ENCODE assay signal across 15 mouse cellular contexts in genomic region chr8:109310670-109311386, GRCm38 (mm10).
DNase-seq lines count a peak whose midpoint lies in the region; ATAC-seq and TF ChIP-seq lines count a peak whose summit lies in the region.
"Had no signal": no experiment of that assay in that cellular context is flagged by ENCODE, and none has a peak within 500 bp of the region (broad histone marks: within the 10 kb centered on the region; RNA-seq: fewer than 3 reads in every experiment).

No protein-coding gene starts in this region.

- peak overlapping the region; percentile 7; the same call in 1 of the 2 replicates for H3K4me2 ChIP-seq in kidney, embryonic 16.5 days (replicated peaks; ENCODE audit: low read depth, low read length)
- peak overlapping the region; percentile 15; the same call in 1 of the 2 replicates for H3K4me2 ChIP-seq in hindbrain, embryonic 12.5 days (replicated peaks)
- no peak overlapping the region for H3K4me2 ChIP-seq in midbrain, embryonic 11.5 days
- H3K4me2 ChIP-seq in liver, embryonic 12.5 days, result no peak overlapping the region
- no peak overlapping the region for H3K4me2 ChIP-seq in stomach, postnatal 0 days (replicated peaks; ENCODE audit: low read depth)
- H3K4me2 ChIP-seq: embryonic facial prominence, embryonic 15.5 days; stomach, embryonic 15.5 days had no signal

- peaks cover 23% of the 10 kb centered on the region for H3K4me1 ChIP-seq in kidney, embryonic 16.5 days (ENCODE audit: insufficient read depth, low read length)
- H3K4me1 ChIP-seq in hindbrain, embryonic 12.5 days, result peaks cover 38% of the 10 kb centered on the region
- peaks cover 30% of the 10 kb centered on the region for H3K4me1 ChIP-seq in midbrain, embryonic 11.5 days (ENCODE audit: control insufficient read depth, insufficient read depth, low read length)
- no peaks in the 10 kb centered on the region for H3K4me1 ChIP-seq in liver, embryonic 12.5 days
- no peaks in the 10 kb centered on the region for H3K4me1 ChIP-seq in stomach, postnatal 0 days (replicated peaks; ENCODE audit: control insufficient read depth, insufficient read depth)
- H3K4me1 ChIP-seq: embryonic facial prominence, embryonic 15.5 days; stomach, embryonic 15.5 days had no signal

- ATAC-seq in kidney, embryonic 16.5 days (ENCODE audit: low FRiP score, low TSS enrichment), result no peak
- ATAC-seq in hindbrain, embryonic 12.5 days (ENCODE audit: low FRiP score), result 0 out of 2 replicates have a peak, but pooled peaks have one; percentile 55
- no peak for ATAC-seq in midbrain, embryonic 11.5 days (ENCODE audit: low FRiP score)
- no peak for ATAC-seq in liver, embryonic 12.5 days
- ATAC-seq in stomach, postnatal 0 days (ENCODE audit: low FRiP score, low TSS enrichment), result no peak

- no peaks in the 10 kb centered on the region for H3K9me3 ChIP-seq in kidney, embryonic 16.5 days (ENCODE audit: low read length)
- no peaks in the 10 kb centered on the region for H3K9me3 ChIP-seq in hindbrain, embryonic 12.5 days (replicated peaks)
- no peaks in the 10 kb centered on the region for H3K9me3 ChIP-seq in midbrain, embryonic 11.5 days (ENCODE audit: control insufficient read depth, low read length)
- no peaks in the 10 kb centered on the region for H3K9me3 ChIP-seq in liver, embryonic 12.5 days (replicated peaks)
- no peaks in the 10 kb centered on the region for H3K9me3 ChIP-seq in stomach, postnatal 0 days (ENCODE audit: control insufficient read depth, low read length)
- H3K9me3 ChIP-seq: embryonic facial prominence, embryonic 15.5 days; stomach, embryonic 15.5 days had no signal

- TF ChIP-seq CTCF in stomach, postnatal 0 days (IDR thresholded peaks at IDR 0.05; ENCODE audit: low read depth), result no peak

- no peak for DNase-seq in kidney, postnatal 14 days
- no peak for DNase-seq in midbrain, embryonic 11.5 days (ENCODE audit: low spot score, missing footprints)
- peak; percentile 31 for DNase-seq in retina, embryonic 14.5 days (ENCODE audit: low spot score)
- no peak for DNase-seq in frontal cortex, postnatal 36 days (ENCODE audit: low spot score in 2 of 2)
- no peak for DNase-seq in stomach, postnatal 0 days (ENCODE audit: low spot score)
- DNase-seq: adrenal gland, postnatal 10 days; heart, adult 2 months; left cerebral cortex, postnatal 4 days; lung, adult 2 months; right cerebral cortex, postnatal 4 days had no signal

- TF ChIP-seq EP300 in stomach, postnatal 0 days (optimal IDR thresholded peaks at IDR 0.05), result no peak

- 64% methylated on average over 17 of the region's 17 CpGs for WGBS in kidney, embryonic 16.5 days
- 47% methylated on average over 17 of the region's 17 CpGs for WGBS in hindbrain, embryonic 12.5 days
- 60% methylated on average over 17 of the region's 17 CpGs for WGBS in midbrain, embryonic 11.5 days
- WGBS in liver, embryonic 12.5 days (ENCODE audit: insufficient replicate concordance), result 73% methylated on average over 17 of the region's 17 CpGs
- WGBS in stomach, postnatal 0 days, result 77% methylated on average over 17 of the region's 17 CpGs

- no peak overlapping the region for H3K9ac ChIP-seq in kidney, embryonic 16.5 days (replicated peaks; ENCODE audit: low read length)
- no peak overlapping the region for H3K9ac ChIP-seq in hindbrain, embryonic 12.5 days
- no peak overlapping the region for H3K9ac ChIP-seq in midbrain, embryonic 11.5 days (ENCODE audit: low read length)
- no peak overlapping the region for H3K9ac ChIP-seq in liver, embryonic 12.5 days
- no peak overlapping the region for H3K9ac ChIP-seq in stomach, postnatal 0 days (ENCODE audit: low read length)
- H3K9ac ChIP-seq: embryonic facial prominence, embryonic 15.5 days; stomach, embryonic 15.5 days had no signal

- no peaks in the 10 kb centered on the region for H3K36me3 ChIP-seq in kidney, embryonic 16.5 days (ENCODE audit: insufficient read depth, low read length)
- H3K36me3 ChIP-seq in hindbrain, embryonic 12.5 days, result no peaks in the 10 kb centered on the region
- no peaks in the 10 kb centered on the region for H3K36me3 ChIP-seq in midbrain, embryonic 11.5 days (ENCODE audit: control insufficient read depth, insufficient read depth, low read length)
- no peaks in the 10 kb centered on the region for H3K36me3 ChIP-seq in liver, embryonic 12.5 days
- H3K36me3 ChIP-seq in stomach, postnatal 0 days (ENCODE audit: control insufficient read depth, insufficient read depth, low read length), result no peaks in the 10 kb centered on the region
- H3K36me3 ChIP-seq: embryonic facial prominence, embryonic 15.5 days; stomach, embryonic 15.5 days had no signal

- H3K4me3 ChIP-seq in kidney, embryonic 16.5 days (ENCODE audit: low read length), result no peak overlapping the region
- H3K4me3 ChIP-seq in hindbrain, embryonic 12.5 days, result no peak overlapping the region
- no peak overlapping the region for H3K4me3 ChIP-seq in midbrain, embryonic 11.5 days (ENCODE audit: low read depth, low read length)
- H3K4me3 ChIP-seq in liver, embryonic 12.5 days, result no peak overlapping the region
- no peak overlapping the region for H3K4me3 ChIP-seq in stomach, postnatal 0 days (ENCODE audit: low read depth, low read length)
- H3K4me3 ChIP-seq: embryonic facial prominence, embryonic 15.5 days; heart, adult 2 months; stomach, embryonic 15.5 days had no signal

- no peak overlapping the region for H3K27ac ChIP-seq in kidney, embryonic 16.5 days (ENCODE audit: low read length)
- peak overlapping the region; percentile 85 for H3K27ac ChIP-seq in hindbrain, embryonic 12.5 days
- peak overlapping the region; percentile 47 for H3K27ac ChIP-seq in midbrain, embryonic 11.5 days (ENCODE audit: low read depth, low read length)
- no peak overlapping the region for H3K27ac ChIP-seq in liver, embryonic 12.5 days
- no peak overlapping the region for H3K27ac ChIP-seq in stomach, postnatal 0 days (replicated peaks)
- H3K27ac ChIP-seq: embryonic facial prominence, embryonic 15.5 days; heart, adult 2 months; stomach, embryonic 15.5 days had no signal

- no peaks in the 10 kb centered on the region for H3K27me3 ChIP-seq in kidney, embryonic 16.5 days (ENCODE audit: insufficient read depth, low read length)
- no peaks in the 10 kb centered on the region for H3K27me3 ChIP-seq in hindbrain, embryonic 12.5 days
- no peaks in the 10 kb centered on the region for H3K27me3 ChIP-seq in midbrain, embryonic 11.5 days (ENCODE audit: control insufficient read depth, insufficient read depth, low read length)
- H3K27me3 ChIP-seq in liver, embryonic 12.5 days (replicated peaks), result no peaks in the 10 kb centered on the region
- no peaks in the 10 kb centered on the region for H3K27me3 ChIP-seq in stomach, postnatal 0 days (ENCODE audit: control insufficient read depth, insufficient read depth, low read length)
- H3K27me3 ChIP-seq: stomach, embryonic 15.5 days had no signal

Comparison
In these comparisons a context has a peak if more than half of its experiments do, and no peak if none do; other contexts are left out.
1. H3K27ac ChIP-seq: peak in hindbrain, embryonic 12.5 days (single experiment) and midbrain, embryonic 11.5 days (single experiment); none in kidney, embryonic 16.5 days (single experiment), liver, embryonic 12.5 days (single experiment) and stomach, postnatal 0 days (single experiment).
2. H3K4me2 ChIP-seq: peak in kidney, embryonic 16.5 days (single experiment) and hindbrain, embryonic 12.5 days (single experiment); none in midbrain, embryonic 11.5 days (single experiment), liver, embryonic 12.5 days (single experiment) and stomach, postnatal 0 days (single experiment).